Mouse (Mus musculus): ENCODE results near the gene Nedd8. TPM values are rescaled to one million over a fixed set of nuclear protein-coding genes. Genes with fewer than 3 reads are reported as not detected.

Nedd8 gene
- polyA plus RNA-seq, 1 experiment = 361 TPM

DNA sequence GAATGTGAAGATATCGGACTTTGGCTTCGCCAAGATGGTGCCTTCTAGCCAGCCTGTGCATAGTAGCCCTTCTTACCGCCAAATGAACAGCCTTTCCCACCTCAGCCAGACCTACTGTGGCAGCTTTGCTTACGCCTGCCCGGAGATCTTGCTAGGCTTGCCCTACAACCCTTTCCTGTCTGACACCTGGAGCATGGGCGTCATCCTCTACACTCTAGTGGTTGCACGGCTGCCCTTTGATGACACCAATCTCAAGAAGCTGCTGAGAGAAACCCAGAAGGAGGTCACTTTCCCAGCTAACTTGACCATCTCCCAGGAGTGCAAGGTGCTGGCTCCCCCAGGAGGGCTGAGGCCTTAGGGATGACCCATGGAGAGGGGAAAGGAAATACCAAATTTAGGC lies 20.4 kb downstream of the Nedd8 start:
- Histone ChIP-seq H3K27me3 (ENCODE audit: control insufficient read depth, insufficient read depth, insufficient read length) (no peaks in the 10 kb centered on the region), H3K4me3 (no peak overlapping the region), H3K36me3 (ENCODE audit: control insufficient read depth, insufficient read depth) (no peaks in the 10 kb centered on the region), H3K4me2 (ENCODE audit: low read depth) (no peak overlapping the region), H3K79me2 (ENCODE audit: control insufficient read depth, insufficient read depth) (no peaks in the 10 kb centered on the region), H3ac (ENCODE audit: control insufficient read depth, insufficient read length) (no peak overlapping the region)
- TF ChIP-seq REST (IDR thresholded peaks at IDR 0.05; ENCODE audit: insufficient read depth, insufficient read length) = no peak
- no peak for TF ChIP-seq USF1 (IDR thresholded peaks at IDR 0.05; ENCODE audit: low read depth)
- no peak for TF ChIP-seq MYOG (IDR thresholded peaks at IDR 0.05; ENCODE audit: control insufficient read depth in 1 of 3, insufficient read depth in 1 of 3, insufficient read length in 2 of 3, low read depth in 2 of 3)
- no peak for TF ChIP-seq POLR2AphosphoS2 (IDR thresholded peaks at IDR 0.05; ENCODE audit: insufficient read length, low read depth)
- no peak for TF ChIP-seq MAX (IDR thresholded peaks at IDR 0.05; ENCODE audit: low read depth)
- TF ChIP-seq CEBPB (IDR thresholded peaks at IDR 0.05; ENCODE audit: insufficient read depth, poor library complexity, severe bottlenecking) = no peak
- TF ChIP-seq E2F4 (IDR thresholded peaks at IDR 0.05; ENCODE audit: insufficient read depth) = no peak
- no peak for TF ChIP-seq MYOD1 (IDR thresholded peaks at IDR 0.05; ENCODE audit: control insufficient read depth in 1 of 3, insufficient read length in 2 of 3, low read depth in 2 of 3)
- TF ChIP-seq POLR2A (IDR thresholded peaks at IDR 0.05; ENCODE audit: insufficient read length, low read depth) = no peak
- no peak for TF ChIP-seq TCF12 (IDR thresholded peaks at IDR 0.05; ENCODE audit: insufficient read depth, poor library complexity, severe bottlenecking)
- no peak for TF ChIP-seq TCF3 (IDR thresholded peaks at IDR 0.05; ENCODE audit: insufficient read length, low read depth)
- TF ChIP-seq SRF (IDR thresholded peaks at IDR 0.05; ENCODE audit: control insufficient read depth, insufficient read length, low read depth) = no peak

DNA sequence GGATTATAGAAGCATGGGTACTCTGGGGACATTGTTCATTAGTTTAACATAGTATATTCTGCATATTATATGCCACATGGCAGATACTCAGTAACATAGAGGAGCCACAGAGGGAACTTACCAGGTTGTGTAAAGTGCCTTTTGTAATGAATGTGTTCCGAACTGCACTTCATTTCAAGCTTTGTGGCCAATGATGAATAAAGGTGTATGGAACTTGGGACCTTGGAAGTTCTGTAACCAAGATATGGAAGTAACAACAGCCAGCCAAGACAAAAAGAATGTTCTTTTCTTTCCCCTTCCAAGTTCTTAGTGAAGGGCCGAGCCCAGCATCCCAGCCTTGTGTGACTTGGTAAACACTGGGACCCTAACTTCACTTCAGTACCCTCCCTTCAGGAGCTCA lies 22.0 kb downstream of the Nedd8 start, which contains the start of gene Tssk4:
Gene Tssk4 (plus strand): TSS at position 301 of the 400 bp plus-strand sequence.
- no peaks in the 10 kb centered on the region for H3K36me3 ChIP-seq (ENCODE audit: control insufficient read depth, insufficient read depth)
- TF ChIP-seq SRF (IDR thresholded peaks at IDR 0.05; ENCODE audit: control insufficient read depth, insufficient read length, low read depth) (no peak), TCF12 (IDR thresholded peaks at IDR 0.05; ENCODE audit: insufficient read depth, poor library complexity, severe bottlenecking) (no peak), E2F4 (IDR thresholded peaks at IDR 0.05; ENCODE audit: insufficient read depth) (no peak), MYOG (IDR thresholded peaks at IDR 0.05; ENCODE audit: control insufficient read depth in 1 of 3, insufficient read depth in 1 of 3, insufficient read length in 2 of 3, low read depth in 2 of 3) (no peak), TCF3 (IDR thresholded peaks at IDR 0.05; ENCODE audit: insufficient read length, low read depth) (no peak), MYOD1 (IDR thresholded peaks at IDR 0.05; ENCODE audit: control insufficient read depth in 1 of 3, insufficient read length in 2 of 3, low read depth in 2 of 3) (no peak), CEBPB (IDR thresholded peaks at IDR 0.05; ENCODE audit: insufficient read depth, poor library complexity, severe bottlenecking) (no peak), POLR2AphosphoS2 (IDR thresholded peaks at IDR 0.05; ENCODE audit: insufficient read length, low read depth) (no peak), REST (IDR thresholded peaks at IDR 0.05; ENCODE audit: insufficient read depth, insufficient read length) (no peak), POLR2A (IDR thresholded peaks at IDR 0.05; ENCODE audit: insufficient read length, low read depth) (no peak), MAX (IDR thresholded peaks at IDR 0.05; ENCODE audit: low read depth) (no peak)
- no peaks in the 10 kb centered on the region for H3K27me3 ChIP-seq (ENCODE audit: control insufficient read depth, insufficient read depth, insufficient read length)
- no peak within 1 kb of the TSS for H3K4me2 ChIP-seq (ENCODE audit: low read depth)
- peaks cover 10% of the 10 kb centered on the region for H3K79me2 ChIP-seq (ENCODE audit: control insufficient read depth, insufficient read depth)
- no peak within 1 kb of the TSS for H3K4me3 ChIP-seq
- no peak within 1 kb of the TSS for H3ac ChIP-seq (ENCODE audit: control insufficient read depth, insufficient read length)

DNA sequence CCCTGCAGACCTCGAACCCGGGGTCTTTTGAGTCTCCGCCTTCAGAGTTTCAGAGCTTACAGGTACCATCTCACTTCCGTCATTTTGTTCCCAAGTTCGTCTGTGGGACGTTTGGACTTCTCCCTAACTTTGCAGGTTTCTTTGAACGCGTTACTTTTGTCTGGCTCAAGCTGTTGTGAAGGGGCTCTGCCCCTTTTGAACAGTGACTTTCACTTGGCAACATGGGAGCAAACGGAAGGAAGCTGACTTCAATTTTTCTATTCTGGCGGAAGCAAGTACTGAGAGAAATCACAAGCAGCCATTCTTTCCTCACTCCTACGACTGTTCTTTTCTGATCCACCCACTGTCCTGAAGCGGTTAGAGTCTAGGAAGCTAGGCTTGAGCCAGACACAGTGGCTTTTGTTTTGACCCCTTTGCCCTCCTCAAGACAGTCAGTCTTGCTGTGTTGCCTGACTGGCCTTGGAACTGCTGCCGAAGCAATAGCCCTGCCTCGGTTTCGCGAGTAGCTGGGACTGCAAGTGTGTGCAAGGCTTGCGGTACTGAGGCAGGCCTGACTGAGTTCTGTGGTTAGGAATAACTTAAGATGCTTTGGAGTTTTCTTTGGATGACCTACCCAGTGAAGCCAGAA lies 27.5 kb downstream of the Nedd8 start:
- no peak for TF ChIP-seq REST (IDR thresholded peaks at IDR 0.05; ENCODE audit: insufficient read depth, insufficient read length)
- TF ChIP-seq MYOD1 (IDR thresholded peaks at IDR 0.05; ENCODE audit: control insufficient read depth in 1 of 3, insufficient read length in 2 of 3, low read depth in 2 of 3) = no peak
- TF ChIP-seq POLR2A (IDR thresholded peaks at IDR 0.05; ENCODE audit: insufficient read length, low read depth) = no peak
- no peak for TF ChIP-seq TCF3 (IDR thresholded peaks at IDR 0.05; ENCODE audit: insufficient read length, low read depth)
- no peak for TF ChIP-seq SRF (IDR thresholded peaks at IDR 0.05; ENCODE audit: control insufficient read depth, insufficient read length, low read depth)
- no peak for TF ChIP-seq MAX (IDR thresholded peaks at IDR 0.05; ENCODE audit: low read depth)
- TF ChIP-seq POLR2AphosphoS2 (IDR thresholded peaks at IDR 0.05; ENCODE audit: insufficient read length, low read depth) = no peak
- no peak for TF ChIP-seq CEBPB (IDR thresholded peaks at IDR 0.05; ENCODE audit: insufficient read depth, poor library complexity, severe bottlenecking)
- no peak for TF ChIP-seq USF1 (IDR thresholded peaks at IDR 0.05; ENCODE audit: low read depth)
- TF ChIP-seq TCF12 (IDR thresholded peaks at IDR 0.05; ENCODE audit: insufficient read depth, poor library complexity, severe bottlenecking) = no peak
- TF ChIP-seq MYOG (IDR thresholded peaks at IDR 0.05; ENCODE audit: control insufficient read depth in 1 of 3, insufficient read depth in 1 of 3, insufficient read length in 2 of 3, low read depth in 2 of 3) = no peak
- no peak for TF ChIP-seq E2F4 (IDR thresholded peaks at IDR 0.05; ENCODE audit: insufficient read depth)
- Histone ChIP-seq H3K79me2 (ENCODE audit: control insufficient read depth, insufficient read depth) (peaks cover 50% of the 10 kb centered on the region), H3K36me3 (ENCODE audit: control insufficient read depth, insufficient read depth) (peaks cover under 1% of the 10 kb centered on the region), H3K4me2 (ENCODE audit: low read depth) (peak overlapping the region; percentile 79), H3K4me3 (peak overlapping the region; percentile 81), H3ac (ENCODE audit: control insufficient read depth, insufficient read length) (peak overlapping the region; percentile 73), H3K27me3 (ENCODE audit: control insufficient read depth, insufficient read depth, insufficient read length) (no peaks in the 10 kb centered on the region)

DNA sequence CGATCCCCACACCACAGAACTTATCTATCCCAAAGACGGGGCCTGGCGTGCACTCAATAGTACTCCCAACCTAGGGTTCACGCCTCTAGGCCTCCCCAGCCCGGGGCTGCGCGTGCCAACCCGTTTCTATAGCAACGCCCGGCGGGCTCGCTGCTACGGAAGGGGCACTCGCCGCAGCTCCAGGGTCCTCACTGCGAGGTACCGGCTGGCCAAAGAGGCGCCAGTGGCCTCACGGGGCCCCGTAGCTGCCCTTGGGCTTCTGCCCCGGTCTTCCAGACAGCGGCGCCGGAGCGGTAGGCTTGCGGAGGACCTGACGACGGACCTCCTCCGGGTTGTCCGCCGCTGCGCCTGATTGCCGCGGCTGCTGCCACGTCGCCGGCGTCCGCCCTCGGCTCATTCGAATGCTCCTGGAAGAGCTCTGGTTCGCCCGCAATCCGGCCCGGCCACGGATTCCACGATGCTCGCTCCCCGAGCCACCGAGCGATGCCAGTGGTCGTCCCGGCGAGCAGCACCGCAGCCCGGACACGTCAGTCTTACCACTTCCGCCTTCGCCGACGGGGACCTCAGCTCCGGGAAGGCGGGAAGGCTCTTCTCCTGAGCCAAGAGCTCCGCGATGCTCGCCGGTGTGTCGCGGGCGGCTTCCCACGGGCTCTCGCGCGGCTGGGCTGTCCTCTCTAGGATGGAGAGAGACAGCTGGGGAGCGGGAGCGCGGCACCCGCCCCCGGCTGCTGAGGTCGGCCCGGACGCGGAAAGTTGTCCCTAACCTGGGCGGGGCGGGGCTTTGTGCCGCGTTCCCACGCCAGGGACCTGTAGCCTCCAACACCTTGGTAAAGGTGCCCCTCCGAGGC lies 28.6 kb downstream of the Nedd8 start, which contains the start of gene Tm9sf1:
Gene Tm9sf1 (minus strand): TSS at position 747 of the 848 bp plus-strand sequence.
- peaks cover 6% of the 10 kb centered on the region for H3K36me3 ChIP-seq (ENCODE audit: control insufficient read depth, insufficient read depth)
- TF ChIP-seq USF1 (IDR thresholded peaks at IDR 0.05; ENCODE audit: low read depth) = no peak
- no peak for TF ChIP-seq REST (IDR thresholded peaks at IDR 0.05; ENCODE audit: insufficient read depth, insufficient read length)
- TF ChIP-seq TCF12 (IDR thresholded peaks at IDR 0.05; ENCODE audit: insufficient read depth, poor library complexity, severe bottlenecking) = no peak
- TF ChIP-seq CEBPB (IDR thresholded peaks at IDR 0.05; ENCODE audit: insufficient read depth, poor library complexity, severe bottlenecking) = no peak
- peak in 2 of 3 experiments; percentile 1 to 25 for TF ChIP-seq MYOG (IDR thresholded peaks at IDR 0.05; ENCODE audit: control insufficient read depth in 1 of 3, insufficient read depth in 1 of 3, insufficient read length in 2 of 3, low read depth in 2 of 3)
- peak; percentile 55 for TF ChIP-seq POLR2A (IDR thresholded peaks at IDR 0.05; ENCODE audit: insufficient read length, low read depth)
- TF ChIP-seq SRF (IDR thresholded peaks at IDR 0.05; ENCODE audit: control insufficient read depth, insufficient read length, low read depth) = no peak
- TF ChIP-seq MYOD1 (IDR thresholded peaks at IDR 0.05; ENCODE audit: control insufficient read depth in 1 of 3, insufficient read length in 2 of 3, low read depth in 2 of 3) = peak in 2 of 3 experiments; percentile 4 to 48
- TF ChIP-seq TCF3 (IDR thresholded peaks at IDR 0.05; ENCODE audit: insufficient read length, low read depth) = no peak
- TF ChIP-seq POLR2AphosphoS2 (IDR thresholded peaks at IDR 0.05; ENCODE audit: insufficient read length, low read depth) = peak; percentile 49
- TF ChIP-seq MAX (IDR thresholded peaks at IDR 0.05; ENCODE audit: low read depth) = peak; percentile 87
- TF ChIP-seq E2F4 (IDR thresholded peaks at IDR 0.05; ENCODE audit: insufficient read depth) = peak; percentile 76
- peak within 1 kb of the TSS; percentile 73 for H3ac ChIP-seq (ENCODE audit: control insufficient read depth, insufficient read length)
- peak within 1 kb of the TSS; percentile 96 for H3K4me2 ChIP-seq (ENCODE audit: low read depth)
- peaks cover 50% of the 10 kb centered on the region for H3K79me2 ChIP-seq (ENCODE audit: control insufficient read depth, insufficient read depth)
- peak within 1 kb of the TSS; percentile 81 for H3K4me3 ChIP-seq
- no peaks in the 10 kb centered on the region for H3K27me3 ChIP-seq (ENCODE audit: control insufficient read depth, insufficient read depth, insufficient read length)

Measured in myocyte (in vitro differentiated cells).